Mouse (Mus musculus) cerebellum, adult 11 months (tissue): ENCODE measurements around the gene Hdac7.

Experiments
- DNase-seq: peaks from one replicate; pipeline ENCODE4 v3.0.0; 2022

Gene Hdac7

GRCm38 (mm10) chr15:97763256-97764049 is 80.8 kb downstream of the Hdac7 start:
- DNase-seq, result no peak

- no peak for DNase-seq
These were observed 81.6 kb downstream of the Hdac7 start for GRCm38 (mm10) chr15:97762733-97763132.

GRCm38 (mm10) chr15:97761438-97761837 is 82.9 kb downstream of the Hdac7 start:
- DNase-seq, result no peak

GRCm38 (mm10) chr15:97760952-97761351 is 83.3 kb downstream of the Hdac7 start:
- no peak for DNase-seq

- peak; percentile 61 for DNase-seq
These were observed 84.3 kb downstream of the Hdac7 start for GRCm38 (mm10) chr15:97760006-97760405.

- no peak for DNase-seq
These were observed 88.9 kb downstream of the Hdac7 start for GRCm38 (mm10) chr15:97755361-97755760.

- no peak for DNase-seq
These were observed 89.8 kb downstream of the Hdac7 start for GRCm38 (mm10) chr15:97754476-97754875.

GRCm38 (mm10) chr15:97752491-97752890 is 91.8 kb downstream of the Hdac7 start:
- no peak for DNase-seq

GRCm38 (mm10) chr15:97751676-97752075 is 92.6 kb downstream of the Hdac7 start:
- no peak for DNase-seq

- DNase-seq, result peak; percentile 36
These were observed 93.6 kb downstream of the Hdac7 start for GRCm38 (mm10) chr15:97750697-97751096.

GRCm38 (mm10) chr15:97749841-97750240 is 94.5 kb downstream of the Hdac7 start:
- no peak for DNase-seq

GRCm38 (mm10) chr15:97749397-97749796 is 94.9 kb downstream of the Hdac7 start:
- DNase-seq, result no peak

GRCm38 (mm10) chr15:97748964-97749363 is 95.3 kb downstream of the Hdac7 start:
- no peak for DNase-seq

- no peak for DNase-seq
These were observed 96.0 kb downstream of the Hdac7 start for GRCm38 (mm10) chr15:97748309-97748708.

GRCm38 (mm10) chr15:97747486-97747885 is 96.8 kb downstream of the Hdac7 start:
- no peak for DNase-seq

GRCm38 (mm10) chr15:97746748-97747147 is 97.6 kb downstream of the Hdac7 start:
- DNase-seq, result no peak

GRCm38 (mm10) chr15:97746278-97746677 is 98.0 kb downstream of the Hdac7 start:
- DNase-seq, result no peak

- DNase-seq, result no peak
These were observed 99.0 kb downstream of the Hdac7 start for GRCm38 (mm10) chr15:97745331-97745730.

GRCm38 (mm10) chr15:97744930-97745329 is 99.4 kb downstream of the Hdac7 start:
- no peak for DNase-seq

- no peak for DNase-seq
These were observed 100.3 kb downstream of the Hdac7 start for GRCm38 (mm10) chr15:97743961-97744525.

- DNase-seq, result no peak
These were observed 101.1 kb downstream of the Hdac7 start for GRCm38 (mm10) chr15:97743210-97743609.
